Mouse (Mus musculus) thymus, adult 2 months (tissue): ENCODE data around the gene Fam71a. TPM values are rescaled to one million over a fixed set of nuclear protein-coding genes. Genes with fewer than 3 reads are reported as not detected.
"Not testable (repeated sequence)": the region's sequence is repeated elsewhere in the genome, so short reads cannot be mapped to it uniquely, and the experiment has no call there.

Source experiments
- DNase-seq: peaks from one replicate; pipeline ENCODE4 v3.0.0; 2021
- H3K27ac ChIP-seq: fragments of 200-500 bp; 2 replicates; pipeline ENCODE4 v1.5.1; 2012; ENCODE audit warnings: low read length, control low read depth; ENCODE audit not compliant: control insufficient read depth, insufficient read depth
- H3K27me3 ChIP-seq: fragments of 200-500 bp; 2 replicates; pipeline ENCODE4 v1.6.1; 2012; ENCODE audit warnings: mild to moderate bottlenecking, low read length, moderate library complexity, mixed read lengths; ENCODE audit not compliant: control insufficient read depth, insufficient read depth
- H3K36me3 ChIP-seq: fragments of 200-500 bp; 2 replicates; pipeline ENCODE4 v1.6.1; 2012; ENCODE audit warnings: mild to moderate bottlenecking, low read length, moderate library complexity; ENCODE audit not compliant: control insufficient read depth, insufficient read depth
- H3K4me1 ChIP-seq: fragments of 200-500 bp; replicated peaks from 2 replicates; pipeline ENCODE4 v1.6.1; 2012; ENCODE audit warnings: low read length; ENCODE audit not compliant: control insufficient read depth, insufficient read depth
- H3K4me3 ChIP-seq: fragments of 200-500 bp; 2 replicates; pipeline ENCODE4 v1.5.1; 2012; ENCODE audit warnings: mild to moderate bottlenecking, low read length, control low read depth, moderate library complexity; ENCODE audit not compliant: control insufficient read depth, insufficient read depth
- CTCF ChIP-seq: fragments of 200-500 bp; IDR thresholded peaks from 2 replicates; pipeline ENCODE4 v1.5.1; 2012; ENCODE audit warnings: mild to moderate bottlenecking, control low read depth, low read length, moderate library complexity, borderline replicate concordance; ENCODE audit not compliant: control insufficient read depth, poor library complexity, insufficient read depth; ENCODE audit errors: extremely low read depth
- POLR2A ChIP-seq: fragments of 200-500 bp; IDR thresholded peaks from 2 replicates; pipeline ENCODE4 v1.6.1; 2012; ENCODE audit warnings: mild to moderate bottlenecking, low read length, control low read depth, moderate library complexity; ENCODE audit not compliant: control insufficient read depth, poor library complexity, insufficient read depth; ENCODE audit errors: extremely low read depth
- WGBS: fragments of 180-500 bp; shearing (Covaris S2); methylation state at CpG from one replicate; pipeline ENCODE4 v1.1.7; 2018; 5-methylcytosine and 5-hydroxymethylcytosine counted together
- polyA plus RNA-seq: library from polyadenylated mRNA; depleted of rRNA; stranded (reverse); fragments of >200 nt; gene quantifications from 2 replicates; pipeline ENCODE4 v1.2.3, GENCODE M21; 2012

Gene Fam71a
- polyA plus RNA-seq, 1 experiment = not detected

GRCm38 (mm10) chr1:191172487-191172886, 7.9 kb upstream of the Fam71a start:
- TF ChIP-seq CTCF = no peak
- no peak for TF ChIP-seq POLR2A
- no peak overlapping the region for H3K27ac ChIP-seq
- no peaks in the 10 kb centered on the region for H3K36me3 ChIP-seq
- no peaks in the 10 kb centered on the region for H3K4me1 ChIP-seq
- no peaks in the 10 kb centered on the region; the same call in 1 of the 2 replicates for H3K27me3 ChIP-seq
- WGBS = 14% methylated on average over 6 of the region's 6 CpGs
- no peak overlapping the region for H3K4me3 ChIP-seq
- no peak for DNase-seq

GRCm38 (mm10) chr1:191170444-191170843, 5.8 kb upstream of the Fam71a start:
- WGBS = 57% methylated on average over 2 of the region's 2 CpGs
- Histone ChIP-seq H3K4me1 (no peaks in the 10 kb centered on the region), H3K27ac (no peak overlapping the region), H3K4me3 (no peak overlapping the region), H3K36me3 (no peaks in the 10 kb centered on the region), H3K27me3 (no peaks in the 10 kb centered on the region)
- no peak for DNase-seq
- no peak for TF ChIP-seq POLR2A
- TF ChIP-seq CTCF = no peak

GRCm38 (mm10) chr1:191166189-191166588, 1.6 kb upstream of the Fam71a start:
- H3K27ac ChIP-seq = no peak overlapping the region
- H3K4me1 ChIP-seq = no peaks in the 10 kb centered on the region
- 91% methylated on average over 4 of the region's 4 CpGs for WGBS
- no peak for TF ChIP-seq POLR2A
- TF ChIP-seq CTCF = no peak
- H3K27me3 ChIP-seq = no peaks in the 10 kb centered on the region
- H3K36me3 ChIP-seq = no peaks in the 10 kb centered on the region
- DNase-seq = no peak
- no peak overlapping the region for H3K4me3 ChIP-seq

- Histone ChIP-seq H3K27ac (no peak overlapping the region), H3K4me3 (no peak overlapping the region), H3K4me1 (no peaks in the 10 kb centered on the region), H3K36me3 (no peaks in the 10 kb centered on the region), H3K27me3 (no peaks in the 10 kb centered on the region)
- 61% methylated on average over 3 of the region's 3 CpGs for WGBS
- no peak for TF ChIP-seq CTCF
- no peak for TF ChIP-seq POLR2A
- DNase-seq = no peak
Measured at GRCm38 (mm10) chr1:191154314-191154713, 10.3 kb downstream of the Fam71a start.

GRCm38 (mm10) chr1:191153052-191153451, 11.6 kb downstream of the Fam71a start:
- WGBS = 23% methylated on average over 4 of the region's 4 CpGs
- H3K27ac ChIP-seq = no peak overlapping the region

GRCm38 (mm10) chr1:191150924-191151605, 13.6 kb downstream of the Fam71a start:
- H3K4me3 ChIP-seq = no peak overlapping the region

More at GRCm38 (mm10) chr1:191153052-191153451, 11.6 kb downstream of the Fam71a start:
- TF ChIP-seq POLR2A = no peak
- peak; percentile 35; the same call in 1 of the 2 replicates for TF ChIP-seq CTCF
- Histone ChIP-seq H3K36me3 (no peaks in the 10 kb centered on the region), H3K27me3 (no peaks in the 10 kb centered on the region), H3K4me3 (no peak overlapping the region), H3K4me1 (no peaks in the 10 kb centered on the region)
- DNase-seq = peak; percentile 37

GRCm38 (mm10) chr1:191149489-191149888, 15.1 kb downstream of the Fam71a start:
- not testable (repeated sequence) for DNase-seq, H3K4me3 ChIP-seq, H3K36me3 ChIP-seq, H3K4me1 ChIP-seq, H3K27ac ChIP-seq, H3K27me3 ChIP-seq
- 96% methylated on average over 5 of the region's 5 CpGs for WGBS

More at GRCm38 (mm10) chr1:191150924-191151605, 13.6 kb downstream of the Fam71a start:
- no peaks in the 10 kb centered on the region for H3K36me3 ChIP-seq
- 42% methylated on average over 8 of the region's 8 CpGs for WGBS
- H3K27ac ChIP-seq = no peak overlapping the region
- TF ChIP-seq POLR2A (no peak), CTCF (no peak)
- no peaks in the 10 kb centered on the region for H3K4me1 ChIP-seq
- no peaks in the 10 kb centered on the region for H3K27me3 ChIP-seq
- DNase-seq = no peak
